Mouse (Mus musculus) mesoderm, embryonic 11.5 days (tissue): ENCODE results near the gene Il1rn.

Experiments
- DNase-seq: peaks from one replicate; pipeline ENCODE4 v3.0.0-alpha.2; 2012; ENCODE audit warnings: low read depth, low spot score

Il1rn gene

DNA sequence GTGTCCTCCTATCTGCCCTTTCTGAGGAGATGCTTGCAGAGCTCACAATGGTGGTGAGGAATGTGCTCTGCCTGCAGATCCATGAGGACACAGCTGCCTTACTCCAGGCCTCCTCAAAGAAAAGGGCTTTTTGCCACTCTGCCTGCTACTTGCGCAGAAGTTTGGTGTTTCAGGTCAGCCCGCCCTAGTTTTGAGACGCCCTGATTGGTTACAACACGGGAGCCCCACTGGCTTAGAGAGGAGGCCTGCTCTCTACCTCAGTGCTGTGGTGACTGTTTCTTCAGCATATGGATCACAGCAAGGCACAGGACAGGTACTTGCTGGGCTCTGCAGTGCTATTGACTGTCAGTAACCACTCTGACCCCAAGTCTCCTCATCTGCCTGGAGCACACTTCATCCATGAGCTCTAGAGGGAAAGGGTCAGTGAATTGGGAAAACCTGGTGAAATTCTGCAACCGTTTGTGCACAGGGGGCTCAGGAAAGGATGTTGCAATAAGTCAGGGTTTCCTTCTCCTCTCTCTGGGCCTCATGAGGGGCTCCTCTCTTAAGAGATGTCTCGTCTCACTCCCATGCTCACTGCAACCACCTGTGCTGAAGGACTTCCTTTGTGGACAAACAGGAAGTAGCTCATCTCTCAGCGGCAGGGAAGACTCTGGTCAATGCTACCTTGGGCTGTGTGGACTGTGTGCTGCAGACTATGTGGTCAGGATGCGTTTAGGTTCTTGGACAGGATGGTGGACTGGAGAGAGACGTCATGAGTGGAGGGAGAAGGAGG, 46.0 kb downstream of the Il1rn start:
- DNase-seq: no peak

DNA sequence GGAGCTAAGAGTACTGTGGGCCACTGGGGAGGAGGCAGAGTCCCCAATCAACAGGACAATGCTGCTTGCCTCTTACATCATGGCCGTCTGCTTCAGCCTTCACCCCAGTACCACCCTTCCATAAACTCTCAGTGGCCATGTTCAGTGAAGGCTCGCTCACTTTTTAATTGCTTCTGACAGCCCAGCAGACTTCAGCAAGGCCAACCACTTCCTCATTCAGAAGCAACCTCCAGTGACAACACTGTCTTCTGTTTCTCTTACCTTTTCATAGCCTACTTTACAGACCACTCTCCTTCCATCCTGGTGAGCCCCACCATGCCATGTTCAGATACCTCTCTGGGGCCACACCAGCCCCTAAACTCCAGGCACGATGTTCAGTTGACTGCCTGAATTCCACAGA, 47.0 kb downstream of the Il1rn start:
- DNase-seq: no peak

DNA sequence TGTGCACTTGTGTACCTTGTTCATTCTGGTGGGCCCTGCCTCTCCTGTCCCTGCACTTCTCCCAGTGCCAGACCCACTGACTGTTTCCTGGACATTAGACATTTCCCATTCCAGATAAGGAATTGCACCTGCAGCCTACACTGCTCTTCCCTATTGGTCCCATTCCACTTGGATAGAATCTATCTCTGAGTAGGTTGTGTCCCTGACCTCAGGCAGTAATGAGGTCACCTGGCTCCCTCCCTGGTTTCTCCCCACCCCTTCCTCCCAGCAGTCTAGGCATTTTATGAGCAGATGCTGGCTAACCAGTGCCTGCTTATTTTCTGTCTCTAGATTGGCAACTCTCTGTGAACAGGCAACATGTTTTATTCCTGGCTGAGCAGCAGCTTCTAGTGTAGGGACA, 47.7 kb downstream of the Il1rn start:
- DNase-seq: no peak

DNA sequence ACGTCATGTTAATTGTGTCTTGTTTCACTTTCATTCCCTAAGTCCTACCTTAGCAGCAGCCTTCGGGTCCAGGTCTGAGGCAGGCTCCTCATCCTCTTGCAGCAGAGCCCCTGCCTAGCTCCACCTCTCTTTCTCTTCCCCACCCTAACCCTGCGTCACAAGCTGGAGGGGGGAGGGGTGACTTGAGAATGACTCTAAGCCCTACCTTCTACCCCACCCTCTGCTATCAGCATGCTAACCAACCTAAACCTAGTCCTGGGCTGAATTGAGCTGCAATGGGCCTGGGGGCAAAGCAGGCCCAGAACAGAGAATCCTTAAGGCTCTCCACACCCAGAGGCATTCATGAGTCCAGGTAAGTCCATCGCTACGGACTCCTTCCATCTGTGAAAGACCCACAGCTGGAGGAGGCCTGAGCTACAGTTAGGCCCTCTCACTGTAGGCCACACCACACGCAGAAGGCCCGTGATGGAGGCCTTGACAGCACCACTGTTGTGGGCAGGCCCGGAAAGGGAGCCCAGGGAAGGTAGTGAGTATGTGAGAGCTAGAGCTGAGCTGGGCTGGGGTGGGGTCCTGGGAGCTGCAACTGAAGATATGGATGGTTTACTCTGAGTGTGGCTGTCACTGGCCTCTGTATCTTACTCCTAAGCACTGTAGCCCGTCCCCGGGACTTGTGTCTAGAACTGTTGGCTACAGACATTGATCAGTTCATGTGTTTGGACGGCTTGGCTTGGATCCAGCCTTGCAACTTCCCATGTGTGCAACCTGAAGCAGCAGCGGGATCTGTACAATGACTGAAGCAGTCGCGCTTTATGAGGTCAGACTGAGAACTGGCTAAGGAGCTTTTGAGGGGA, 48.7 kb downstream of the Il1rn start:
- no peak for DNase-seq

DNA sequence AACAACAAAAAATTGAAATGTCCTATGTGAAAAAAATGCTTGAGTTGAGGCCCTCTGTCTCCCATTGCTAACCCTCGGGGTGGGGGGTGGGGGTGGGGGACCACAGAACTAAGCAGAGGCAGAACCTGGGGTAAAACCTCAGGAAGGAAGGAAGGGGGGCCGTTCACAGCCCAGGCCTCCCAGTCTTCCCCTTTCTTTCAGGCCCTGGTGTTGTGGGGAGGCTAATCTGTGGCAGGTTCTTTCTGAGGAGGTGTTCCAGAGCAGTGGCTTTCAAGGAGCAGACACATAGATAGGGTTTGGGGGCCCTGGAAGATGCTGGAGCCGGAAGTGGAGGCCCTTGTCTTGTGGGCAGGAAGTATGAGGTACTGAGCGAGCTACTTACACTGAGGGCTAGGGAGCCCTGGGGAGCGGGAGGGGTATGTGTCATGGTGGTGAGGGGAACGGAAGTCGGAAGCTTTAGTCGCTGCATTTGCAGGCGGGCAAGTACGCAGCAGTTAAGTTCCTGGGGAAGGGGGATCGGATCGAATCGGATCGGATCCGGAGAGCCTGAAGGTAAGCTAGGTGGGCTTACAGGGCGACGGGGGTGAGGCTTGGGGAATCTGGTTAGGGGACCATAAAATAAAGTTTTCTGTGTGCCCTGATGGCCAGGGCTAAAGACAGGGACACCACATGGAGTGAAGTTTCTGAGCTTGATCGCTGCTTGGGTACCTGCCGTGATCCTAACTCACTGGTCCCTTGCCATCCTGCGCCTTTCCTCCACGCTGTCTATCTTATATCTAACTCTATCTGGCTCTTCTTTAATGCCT, 49.7 kb downstream of the Il1rn start:
- no peak for DNase-seq

DNA sequence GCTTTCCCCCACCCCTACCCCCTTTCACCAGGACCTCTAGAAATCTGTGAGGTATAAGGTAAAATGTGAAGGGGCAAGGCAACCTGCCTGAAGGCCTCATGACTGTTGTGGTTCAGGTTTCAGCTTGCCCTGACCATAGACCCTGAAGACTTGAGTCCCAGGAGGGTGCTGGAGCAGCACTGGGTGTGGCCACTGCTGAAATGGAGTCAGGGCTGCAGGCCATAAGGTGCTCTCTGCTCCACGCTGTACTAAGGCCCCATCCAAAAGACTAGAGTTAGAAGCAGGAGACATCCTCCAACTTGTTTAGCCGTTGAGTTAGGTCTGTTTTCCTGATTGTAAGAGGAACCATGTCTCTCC, 50.3 kb downstream of the Il1rn start:
- no peak for DNase-seq

DNA sequence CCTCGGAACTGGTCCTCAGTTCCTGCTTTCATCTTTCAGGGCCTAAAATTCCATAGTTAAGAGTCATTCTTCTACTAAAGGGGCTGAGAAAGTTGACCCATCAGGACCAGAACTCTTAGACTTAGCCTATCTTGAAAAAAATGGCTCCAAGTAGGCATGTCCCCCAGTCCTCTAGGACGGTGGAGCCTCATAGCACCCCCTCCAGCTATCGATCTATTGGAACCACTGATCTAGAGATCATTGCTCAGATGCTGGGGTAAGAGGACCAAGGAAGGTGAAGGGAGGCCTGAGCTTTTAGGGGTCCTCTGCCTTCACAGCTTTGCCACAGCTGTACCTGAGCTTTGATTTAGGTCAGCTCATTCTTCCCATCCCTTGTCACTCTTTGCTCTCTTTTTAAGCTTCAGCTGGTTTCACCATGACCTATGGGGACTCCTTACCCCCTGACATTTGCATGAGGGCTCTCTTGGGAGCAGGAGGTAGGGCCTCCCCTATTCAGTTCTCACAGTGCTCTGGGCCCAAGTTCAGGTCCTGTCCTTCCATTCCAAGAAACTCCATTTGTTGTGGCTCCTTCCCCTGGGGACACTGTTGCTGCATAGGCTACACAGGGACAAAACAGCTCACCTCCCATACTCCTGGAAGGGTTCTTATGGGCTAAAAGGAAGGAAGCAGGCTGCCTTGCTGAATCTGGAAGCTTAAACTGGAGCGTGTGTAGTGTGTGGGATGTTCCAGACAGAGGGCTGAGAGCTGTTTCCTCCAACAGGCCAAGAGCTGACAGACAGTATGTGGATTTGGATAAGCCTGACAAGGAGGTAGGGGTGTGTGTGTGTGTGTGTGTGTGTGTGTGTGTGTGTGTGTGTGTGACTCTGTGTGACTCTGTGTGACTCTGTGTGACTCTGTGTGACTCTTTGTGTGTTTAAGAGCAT, 51.0 kb downstream of the Il1rn start:
- no peak for DNase-seq

DNA sequence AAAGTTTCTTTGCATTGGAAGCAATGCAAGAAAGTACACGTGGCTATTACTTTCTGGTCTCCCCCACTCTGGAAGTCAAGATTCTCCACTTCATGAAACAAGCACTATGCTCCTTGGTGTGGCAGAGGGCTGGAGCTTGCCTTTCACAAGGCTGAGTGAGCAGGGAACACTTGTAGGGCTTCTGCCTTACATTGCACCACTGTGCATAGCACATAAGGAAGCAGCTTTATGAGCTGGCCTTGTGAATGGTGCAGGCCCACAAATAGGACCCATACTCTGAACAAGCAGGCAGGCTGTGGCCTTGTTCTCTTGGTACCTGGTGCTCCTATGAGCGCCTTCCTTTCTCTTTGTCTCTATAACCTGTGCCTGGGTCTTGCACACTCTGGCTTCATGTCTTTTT, 56.6 kb downstream of the Il1rn start:
- no peak for DNase-seq

DNA sequence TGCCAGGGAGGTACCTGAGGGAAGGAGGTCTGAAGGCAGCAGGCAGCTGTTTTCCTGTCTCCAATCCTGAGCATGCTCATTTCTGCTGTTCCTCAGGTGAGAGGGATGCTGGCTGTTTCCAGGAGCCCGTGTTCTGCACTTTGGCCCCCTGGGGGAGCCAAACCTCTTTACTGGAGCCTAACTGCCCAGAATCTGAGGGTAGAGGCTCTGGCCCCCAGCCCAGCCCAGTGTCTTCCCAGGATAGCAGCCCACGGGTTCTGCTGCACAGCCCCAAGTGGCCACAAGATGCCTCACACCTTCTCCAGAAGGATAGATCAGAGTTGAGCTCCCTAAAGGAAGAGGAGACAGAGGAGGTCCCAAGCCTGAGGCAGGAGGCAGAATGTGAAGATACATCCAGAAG, 60.5 kb downstream of the Il1rn start:
- DNase-seq: no peak

DNA sequence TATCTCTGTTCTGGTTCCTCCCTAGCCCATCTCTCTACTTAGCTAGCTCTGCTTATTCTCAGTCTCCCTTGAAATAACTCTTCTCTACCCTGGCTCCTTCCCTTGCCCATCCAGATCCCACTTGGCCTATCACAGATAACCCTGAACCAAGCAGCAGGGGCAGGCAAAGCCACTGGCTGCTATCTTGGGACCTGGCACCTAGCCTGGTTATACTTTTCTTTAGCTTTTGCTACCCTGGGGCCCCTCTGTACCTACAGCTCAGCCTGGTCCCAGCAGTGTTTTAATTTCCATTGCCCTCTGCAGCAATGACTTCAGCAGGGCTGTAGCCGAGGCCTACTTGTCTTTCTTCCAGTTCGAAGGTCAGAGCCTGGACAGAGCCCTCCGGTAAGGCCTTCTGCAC, 64.1 kb downstream of the Il1rn start:
- no peak for DNase-seq
